24 mouse cellular contexts compared by ENCODE assay signal in genomic region chr8:88947384-88947783, GRCm38 (mm10).
DNase-seq lines count a peak whose midpoint lies in the region; ATAC-seq and TF ChIP-seq lines count a peak whose summit lies in the region.
"Had no signal": no experiment of that assay in that cellular context is flagged by ENCODE, and none has a peak within 500 bp of the region (broad histone marks: within the 10 kb centered on the region; RNA-seq: fewer than 3 reads in every experiment).

No protein-coding gene starts in this region.

- TF ChIP-seq EP300 in CH12.LX (IDR thresholded peaks at IDR 0.05; ENCODE audit: low read length) = no peak
- 0 out of 2 replicates have a peak, but pooled peaks have one; percentile 18 for TF ChIP-seq EP300 in ES-Bruce4 (IDR thresholded peaks at IDR 0.05; ENCODE audit: insufficient read depth, low read depth, low read length)

- peak; percentile 20 for DNase-seq in midbrain, embryonic 14.5 days
- no peak for DNase-seq in CH12.LX (ENCODE audit: extremely low read depth)
- no peak for DNase-seq in ES-E14 (ENCODE audit: low read depth, low spot score)
- no peak for DNase-seq in heart, postnatal 10 days
- no peak for DNase-seq in cerebellum, adult 11 months
- no peak for DNase-seq in urinary bladder, postnatal 36 days (ENCODE audit: low spot score in 2 of 2)
- DNase-seq: adrenal gland, adult 2 months; adrenal gland, adult 8-10 months; adrenal gland, postnatal 10 days; adrenal gland, postnatal 14 days; adrenal gland, postnatal 25 days; adrenal gland, postnatal 36 days; B cell, adult 2 months; cerebellum, adult 11-12 months; cerebellum, adult 18-20 months; cerebellum, adult 2 months; cerebellum, adult 8-10 months; cerebellum, adult 9-10 months had no signal

- H3K9ac ChIP-seq in midbrain, embryonic 14.5 days (replicated peaks; ENCODE audit: low read length) = no peak overlapping the region
- H3K9ac ChIP-seq in midbrain, embryonic 13.5 days (replicated peaks) = no peak overlapping the region
- H3K9ac ChIP-seq in CH12.LX (ENCODE audit: insufficient read depth, low read depth) (no peak overlapping the region), ES-Bruce4 (ENCODE audit: low read depth, poor library complexity, severe bottlenecking) (peak overlapping the region; percentile 62; the same call in 1 of the 2 replicates), ES-E14 (ENCODE audit: insufficient read depth, low read depth, low read length, poor library complexity, severe bottlenecking) (no peak overlapping the region)

- H3K4me2 ChIP-seq in midbrain, embryonic 14.5 days (ENCODE audit: low read length) = no peak overlapping the region
- no peak overlapping the region for H3K4me2 ChIP-seq in midbrain, embryonic 13.5 days (replicated peaks)
- no peak overlapping the region for H3K4me2 ChIP-seq in CH12.LX (ENCODE audit: insufficient read depth, low read depth, poor library complexity, severe bottlenecking)

- no peak for TF ChIP-seq RAD21 in CH12.LX (IDR thresholded peaks at IDR 0.05; ENCODE audit: low read depth, low read length)

- H3K4me3 ChIP-seq in midbrain, embryonic 14.5 days (replicated peaks; ENCODE audit: low read depth, low read length) = no peak overlapping the region
- H3K4me3 ChIP-seq in midbrain, embryonic 13.5 days (replicated peaks) = no peak overlapping the region
- no peak overlapping the region for H3K4me3 ChIP-seq in CH12.LX (replicated peaks in 1 of 3; ENCODE audit: low read depth in 2 of 3, low read length in 2 of 3, poor library complexity in 1 of 3)
- no peak overlapping the region for H3K4me3 ChIP-seq in ES-Bruce4 (ENCODE audit: low read depth, low read length)
- H3K4me3 ChIP-seq in ES-E14 (ENCODE audit: insufficient read depth in 1 of 2, low read depth in 1 of 2, low read length in 2 of 2, poor library complexity in 1 of 2, severe bottlenecking in 1 of 2) = no peak overlapping the region

- no peak for ATAC-seq in midbrain, embryonic 14.5 days (ENCODE audit: low FRiP score, low TSS enrichment)
- ATAC-seq in midbrain, embryonic 13.5 days = no peak
- ATAC-seq: activated CD4-positive, CD25-positive, alpha-beta regulatory T cell, adult 4 months; CD4-positive, CD25-positive, alpha-beta regulatory T cell, adult 4 months; Patski had no signal

- TF ChIP-seq POLR2A in CH12.LX (IDR thresholded peaks at IDR 0.05; ENCODE audit: low read depth, low read length) (no peak), ES-Bruce4 (IDR thresholded peaks at IDR 0.05; ENCODE audit: insufficient read depth, low read length) (no peak)

- no peaks in the 10 kb centered on the region for H3K9me3 ChIP-seq in midbrain, embryonic 14.5 days (ENCODE audit: control insufficient read depth, low read length)
- H3K9me3 ChIP-seq in midbrain, embryonic 13.5 days = 0 out of 2 replicates have a peak, but pooled peaks cover 4% of the 10 kb centered on the region
- peaks cover 40% of the 10 kb centered on the region for H3K9me3 ChIP-seq in CH12.LX (replicated peaks; ENCODE audit: low read length)
- no peaks in the 10 kb centered on the region for H3K9me3 ChIP-seq in ES-Bruce4 (replicated peaks; ENCODE audit: control insufficient read depth, insufficient read depth, low read length, poor library complexity, severe bottlenecking)
- H3K9me3 ChIP-seq in ES-E14 (ENCODE audit: control insufficient read depth, insufficient read depth, low read depth, low read length) = no peaks in the 10 kb centered on the region

- intact Hi-C loops in heart, postnatal 10 days (cut with DNase I) = loop anchor here (10.0 kb wide), 1 partner anchor 627 kb away; no protein-coding TSS in a partner anchor

- in situ Hi-C loops in CH12.LX (cut with MboI; ENCODE audit: low pct_ligation_motif_present, low pct_unique_long_range_greater_than_20kb, low sequenced_read_pairs) = no loop called here
- in situ Hi-C loops in ES-E14 (cut with MboI; ENCODE audit: low sequenced_read_pairs in 2 of 2, unreplicated experiment in 2 of 2) = loop anchor here in 1 of 2 experiments (5.0 kb wide), 1 partner anchor 55 kb away; no protein-coding TSS in a partner anchor

- no peaks in the 10 kb centered on the region for H3K27me3 ChIP-seq in midbrain, embryonic 14.5 days (ENCODE audit: control insufficient read depth, insufficient read depth, low read length)
- H3K27me3 ChIP-seq in midbrain, embryonic 13.5 days = no peaks in the 10 kb centered on the region
- H3K27me3 ChIP-seq in CH12.LX (replicated peaks) = no peaks in the 10 kb centered on the region
- no peaks in the 10 kb centered on the region for H3K27me3 ChIP-seq in ES-Bruce4 (ENCODE audit: control insufficient read depth, insufficient read depth, low read length, poor library complexity, severe bottlenecking)
- H3K27me3 ChIP-seq: Patski had no signal

- no peak overlapping the region for H3K27ac ChIP-seq in midbrain, embryonic 14.5 days (replicated peaks; ENCODE audit: low read depth, low read length)
- H3K27ac ChIP-seq in midbrain, embryonic 13.5 days = no peak overlapping the region
- H3K27ac ChIP-seq in CH12.LX (ENCODE audit: insufficient read depth, low read depth) (no peak overlapping the region), ES-Bruce4 (ENCODE audit: insufficient read depth, low read length) (no peak overlapping the region), ES-E14 (ENCODE audit: insufficient read depth, low read depth, low read length, poor library complexity, severe bottlenecking) (no peak overlapping the region; the same call in 1 of the 2 replicates)

- no peak for TF ChIP-seq CTCF in CH12.LX (conservative IDR thresholded peaks at IDR 0.05 in 1 of 2, IDR thresholded peaks at IDR 0.05 in 1 of 2; ENCODE audit: low read depth in 2 of 2, low read length in 2 of 2)
- TF ChIP-seq CTCF in ES-Bruce4 (IDR thresholded peaks at IDR 0.05; ENCODE audit: low read depth, low read length) = no peak

- WGBS in midbrain, embryonic 14.5 days = 43% methylated on average over 3 of the region's 3 CpGs
- 68% methylated on average over 3 of the region's 3 CpGs for WGBS in midbrain, embryonic 13.5 days

- no peaks in the 10 kb centered on the region for H3K36me3 ChIP-seq in midbrain, embryonic 14.5 days (ENCODE audit: control insufficient read depth, insufficient read depth, low read length)
- no peaks in the 10 kb centered on the region for H3K36me3 ChIP-seq in midbrain, embryonic 13.5 days
- H3K36me3 ChIP-seq in CH12.LX (replicated peaks in 1 of 2; ENCODE audit: control insufficient read depth in 1 of 2, insufficient read depth in 1 of 2, low read length in 1 of 2) (no peaks in the 10 kb centered on the region), ES-Bruce4 (ENCODE audit: control insufficient read depth, insufficient read depth, low read length, poor library complexity, severe bottlenecking) (no peaks in the 10 kb centered on the region), ES-E14 (ENCODE audit: control insufficient read depth, insufficient read depth, low read length, poor library complexity, severe bottlenecking) (no peaks in the 10 kb centered on the region)
- H3K36me3 ChIP-seq: G1E had no signal

- no peaks in the 10 kb centered on the region for H3K79me2 ChIP-seq in CH12.LX (replicated peaks; ENCODE audit: control insufficient read depth, extremely low read depth, insufficient read depth, poor library complexity, severe bottlenecking)

- no peaks in the 10 kb centered on the region for H3K4me1 ChIP-seq in midbrain, embryonic 14.5 days (ENCODE audit: control insufficient read depth, insufficient read depth, low read length)
- no peaks in the 10 kb centered on the region for H3K4me1 ChIP-seq in midbrain, embryonic 13.5 days (replicated peaks)
- H3K4me1 ChIP-seq in CH12.LX (ENCODE audit: control insufficient read depth in 1 of 2, insufficient read depth in 2 of 2) (no peaks in the 10 kb centered on the region), ES-Bruce4 (ENCODE audit: control insufficient read depth, insufficient read depth, low read length) (peaks cover 13% of the 10 kb centered on the region), ES-E14 (ENCODE audit: control insufficient read depth in 2 of 2, insufficient read depth in 2 of 2, low read length in 2 of 2, poor library complexity in 1 of 2) (peaks cover 24 to 25% of the 10 kb centered on the region in 2 experiments)

- dilution Hi-C loops in CH12.LX (cut with MboI; ENCODE audit: extremely low pct_ligation_motif_present, extremely low pct_unique_long_range_greater_than_20kb, low sequenced_read_pairs) = no loop called here

TF ChIP-seq in CH12.LX, 34 proteins besides CTCF, POLR2A, EP300 and RAD21:
- TF ChIP-seq MAFK (IDR thresholded peaks at IDR 0.05; ENCODE audit: insufficient replicate concordance, low read length) (0 out of 2 replicates have a peak, but pooled peaks have one; percentile 63), KAT2A (IDR thresholded peaks at IDR 0.05; ENCODE audit: insufficient replicate concordance, low read length) (no peak), E2F4 (IDR thresholded peaks at IDR 0.05; ENCODE audit: insufficient replicate concordance, low read depth, low read length) (no peak)

TF ChIP-seq in ES-E14, 5 proteins besides CTCF, POLR2A, EP300 and RAD21:
- no peak for TF ChIP-seq ZNF384 (IDR thresholded peaks at IDR 0.05; ENCODE audit: low read depth, low read length)
- peak; percentile 92 for TF ChIP-seq MAFK (IDR thresholded peaks at IDR 0.05; ENCODE audit: insufficient read depth, low read depth, low read length)
